Mouse (Mus musculus) cerebellum, adult 11-12 months (tissue): ENCODE measurements around the gene Tmigd3.
A peak's percentile ranks its signal among the peaks of the same experiment; 100 is the strongest.

Experiments
- DNase-seq: peaks from one replicate; pipeline ENCODE4 v3.0.0; 2022

Gene Tmigd3

DNA sequence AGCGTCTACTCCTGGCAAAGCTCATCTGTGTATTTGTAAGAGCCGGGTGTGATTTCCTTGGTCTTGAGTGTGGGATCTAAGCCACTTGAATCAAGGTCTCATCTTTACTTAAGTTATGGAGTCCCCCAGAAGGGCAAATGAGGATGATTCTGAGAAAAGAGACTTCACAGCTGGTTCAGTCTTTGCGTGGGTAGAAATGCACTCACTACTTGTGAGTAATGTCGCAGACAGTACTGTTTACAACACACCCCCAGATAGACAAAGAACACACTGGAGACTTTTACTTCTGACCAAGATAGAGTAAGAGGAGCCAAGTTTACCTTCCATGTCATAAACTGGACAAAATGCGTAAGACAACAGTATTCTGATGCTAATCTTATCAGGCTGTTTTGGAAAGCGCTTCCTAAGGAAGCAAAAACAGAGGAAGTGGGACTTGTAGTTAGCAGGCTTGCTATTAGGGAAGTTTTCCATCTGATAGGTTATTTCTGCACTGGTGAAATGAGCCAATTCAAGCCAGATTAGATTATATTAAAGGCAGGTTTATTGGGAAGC, 6.6 kb downstream of the Tmigd3 start:
- no peak for DNase-seq

DNA sequence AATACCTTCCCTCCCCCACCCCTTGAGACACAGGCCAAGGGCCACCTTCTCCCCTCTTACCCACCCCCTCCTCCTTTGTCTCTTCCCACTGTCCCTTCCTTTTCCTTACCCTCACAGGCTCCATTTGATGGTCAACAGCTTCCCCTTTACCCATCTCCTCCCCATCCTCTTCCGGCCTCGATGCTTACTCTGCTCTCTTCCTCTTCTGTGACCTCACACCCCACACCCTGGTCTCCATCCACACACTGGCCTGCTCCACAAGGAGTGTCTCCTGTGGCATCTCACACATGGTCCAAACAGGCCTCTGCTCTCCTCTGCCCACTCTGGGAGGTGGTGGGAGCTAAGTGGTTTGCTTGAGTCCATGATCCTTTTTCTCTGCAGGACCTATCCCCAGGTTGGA, 7.2 kb downstream of the Tmigd3 start:
- no peak for DNase-seq

DNA sequence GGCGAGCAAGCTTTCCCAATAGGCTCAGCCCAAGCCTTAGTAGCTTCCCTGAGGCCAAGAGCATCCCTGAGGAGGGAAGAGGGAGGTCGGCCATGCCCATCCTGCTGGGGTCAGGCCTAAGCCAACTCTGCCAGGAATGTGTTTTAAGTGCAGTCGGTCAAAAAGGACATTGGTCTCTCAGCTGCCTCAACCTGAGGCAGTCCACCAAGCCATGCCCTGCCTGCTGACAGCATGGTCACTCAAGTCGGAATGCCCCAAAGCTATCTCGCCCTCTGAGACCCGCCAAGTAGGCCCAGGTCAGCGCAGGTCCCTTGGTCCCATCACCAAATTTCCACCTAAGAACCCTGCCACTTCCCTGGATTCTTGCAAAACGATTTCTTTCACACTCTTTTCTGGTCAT, 8.0 kb downstream of the Tmigd3 start:
- DNase-seq = no peak

DNA sequence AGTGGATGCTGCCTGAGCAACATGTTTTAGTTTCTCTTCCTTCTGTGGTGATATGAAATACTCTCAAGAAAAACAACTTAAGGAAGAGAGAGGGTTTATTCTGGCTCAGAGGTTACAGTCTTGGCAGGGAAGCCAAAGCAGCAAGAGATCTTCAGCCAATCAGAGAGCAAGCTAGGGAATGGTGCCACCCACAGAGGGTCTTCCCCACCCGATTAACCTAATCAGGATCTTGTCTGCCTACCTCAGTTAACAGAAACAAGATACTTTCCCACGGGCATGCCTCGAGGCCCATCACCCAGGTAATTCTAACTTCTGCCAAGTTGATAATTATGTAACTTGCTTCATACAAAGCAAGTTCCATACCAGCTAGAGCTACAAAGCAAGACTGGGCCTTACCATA, 9.7 kb downstream of the Tmigd3 start:
- DNase-seq = no peak

DNA sequence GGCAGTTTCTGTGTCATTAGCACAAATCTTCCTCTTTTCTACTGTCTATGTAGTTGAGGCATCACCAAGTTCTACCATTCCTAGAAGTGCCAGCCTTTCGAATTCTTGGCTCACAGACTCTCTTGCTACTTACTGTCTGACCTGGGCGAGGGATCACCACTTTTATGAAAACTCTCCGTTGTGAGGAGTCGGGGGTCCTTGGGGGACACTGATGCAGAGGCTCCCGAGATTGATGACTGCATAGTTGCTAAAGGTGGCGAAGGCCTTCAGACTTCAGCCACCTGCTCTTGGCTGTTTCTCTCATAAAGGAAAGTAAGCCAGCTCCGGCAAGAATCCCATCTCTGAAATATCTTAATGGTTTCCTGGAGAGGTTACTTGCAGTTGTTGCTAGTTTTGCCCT, 11.4 kb downstream of the Tmigd3 start:
- DNase-seq = no peak

DNA sequence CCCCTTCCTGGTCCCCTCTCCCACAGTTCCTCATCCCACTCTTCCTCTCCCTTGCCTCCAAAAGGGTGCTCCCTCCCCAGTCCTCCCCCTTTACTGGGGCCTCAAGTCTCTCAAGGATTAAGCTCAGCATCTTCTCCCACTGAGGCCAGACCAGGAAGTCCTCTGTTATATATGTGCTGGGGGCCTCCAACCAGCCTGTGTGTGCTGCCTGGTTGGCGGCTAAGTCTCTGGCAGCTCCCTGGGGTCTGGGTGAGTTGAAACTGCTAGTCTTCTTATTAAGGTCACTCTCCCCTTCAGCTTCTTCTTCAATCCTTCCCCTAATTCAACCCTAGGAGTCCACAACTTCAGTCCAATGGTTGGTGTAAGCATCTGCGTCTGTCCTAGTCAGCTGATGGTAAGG, 12.4 kb downstream of the Tmigd3 start:
- DNase-seq = no peak

DNA sequence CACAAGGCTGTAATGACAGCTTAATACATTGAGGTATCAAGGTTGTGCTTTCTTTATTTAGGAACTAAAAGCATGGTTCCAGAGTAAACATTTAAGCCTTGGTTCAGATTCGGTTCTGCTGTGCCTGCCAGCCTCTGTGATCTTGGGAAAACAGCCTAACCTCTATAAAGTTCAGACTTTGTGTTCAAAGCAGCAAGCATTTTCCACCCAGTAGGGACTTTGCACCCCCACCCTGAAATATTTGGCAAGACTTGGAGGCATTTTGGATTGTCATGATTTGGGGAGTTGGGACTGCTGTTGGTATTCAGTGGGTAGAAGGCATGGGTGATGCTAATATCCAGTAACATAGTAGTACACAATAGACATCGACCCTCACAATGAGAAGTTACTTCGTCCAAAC, 18.3 kb downstream of the Tmigd3 start:
- DNase-seq = no peak

DNA sequence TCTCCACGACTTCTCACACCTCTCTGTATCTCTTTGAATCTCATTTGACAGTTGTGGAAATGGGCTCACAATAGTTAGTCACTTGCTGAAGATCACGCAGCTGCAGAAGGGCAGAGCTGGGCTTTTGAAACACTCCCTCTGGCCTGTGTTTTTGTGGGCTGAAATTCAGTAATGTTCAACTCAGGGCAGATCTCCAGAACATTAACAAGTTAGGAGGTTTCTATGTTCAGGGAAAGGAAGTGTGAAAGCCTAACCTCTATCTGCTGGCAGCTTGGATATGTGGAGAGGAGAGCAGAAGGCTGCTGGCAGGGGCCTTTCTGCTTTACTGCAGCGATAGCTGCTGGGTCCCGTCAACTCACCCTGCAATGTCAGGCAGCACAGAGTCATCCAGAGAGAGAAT, 19.5 kb downstream of the Tmigd3 start:
- no peak for DNase-seq

DNA sequence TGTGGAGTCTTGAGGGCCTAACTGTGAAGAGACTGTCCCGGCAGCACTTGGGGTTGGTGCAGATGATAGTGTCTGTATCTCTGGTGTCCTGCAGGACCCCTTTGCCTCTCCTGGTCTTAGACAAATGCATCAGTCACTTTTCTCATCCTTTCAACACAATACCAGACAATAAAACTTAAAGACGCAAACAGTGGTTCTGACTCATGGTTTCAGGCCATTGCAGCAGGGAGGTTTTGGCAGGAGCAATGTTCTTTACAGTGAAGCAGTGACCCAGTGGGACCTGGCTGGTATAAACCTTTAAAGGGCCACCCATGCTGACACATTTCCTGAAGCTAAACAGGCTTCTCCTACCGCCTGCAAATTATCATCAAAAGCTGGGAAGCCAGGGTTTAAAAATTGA, 20.4 kb downstream of the Tmigd3 start:
- no peak for DNase-seq

DNA sequence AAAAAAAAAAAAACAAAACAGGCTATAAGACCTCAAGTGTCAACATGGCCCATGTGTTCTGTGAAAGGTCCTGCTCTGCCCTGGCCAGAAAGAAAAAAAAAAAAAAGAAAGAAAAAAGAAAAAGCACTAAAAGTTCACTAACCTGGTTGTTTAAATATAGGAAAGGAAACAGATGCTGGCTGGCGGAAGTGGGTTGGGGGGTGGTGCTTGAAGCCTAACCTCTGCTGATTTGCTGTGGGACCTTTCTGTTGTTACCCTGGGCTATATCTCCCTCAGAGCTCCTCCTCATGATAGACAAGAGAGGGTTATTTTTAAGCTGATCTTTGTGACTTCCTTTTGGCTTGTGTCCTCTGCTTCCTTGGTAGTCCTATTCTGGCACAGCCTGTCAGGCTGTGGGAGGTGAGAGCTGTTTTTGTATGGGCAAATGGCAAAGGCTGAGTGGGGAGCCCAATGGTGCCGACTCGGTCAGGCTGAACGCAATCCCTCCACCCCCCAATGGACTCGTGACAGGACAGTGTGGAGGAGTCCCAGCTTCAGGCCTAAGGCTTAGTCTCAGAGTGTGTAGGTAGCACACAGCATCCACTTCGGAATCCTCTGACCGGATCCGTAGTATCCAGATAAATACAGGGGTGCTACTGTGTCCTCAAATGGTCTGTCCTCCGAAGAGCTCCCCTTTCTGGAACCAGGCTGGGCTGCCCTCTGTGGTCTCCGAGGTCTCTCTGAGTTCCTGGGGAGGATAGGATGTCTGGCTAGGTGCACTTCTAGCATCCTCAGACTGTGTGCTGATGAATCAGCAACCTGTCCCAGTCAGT, 21.3 kb downstream of the Tmigd3 start:
- DNase-seq = no peak

DNA sequence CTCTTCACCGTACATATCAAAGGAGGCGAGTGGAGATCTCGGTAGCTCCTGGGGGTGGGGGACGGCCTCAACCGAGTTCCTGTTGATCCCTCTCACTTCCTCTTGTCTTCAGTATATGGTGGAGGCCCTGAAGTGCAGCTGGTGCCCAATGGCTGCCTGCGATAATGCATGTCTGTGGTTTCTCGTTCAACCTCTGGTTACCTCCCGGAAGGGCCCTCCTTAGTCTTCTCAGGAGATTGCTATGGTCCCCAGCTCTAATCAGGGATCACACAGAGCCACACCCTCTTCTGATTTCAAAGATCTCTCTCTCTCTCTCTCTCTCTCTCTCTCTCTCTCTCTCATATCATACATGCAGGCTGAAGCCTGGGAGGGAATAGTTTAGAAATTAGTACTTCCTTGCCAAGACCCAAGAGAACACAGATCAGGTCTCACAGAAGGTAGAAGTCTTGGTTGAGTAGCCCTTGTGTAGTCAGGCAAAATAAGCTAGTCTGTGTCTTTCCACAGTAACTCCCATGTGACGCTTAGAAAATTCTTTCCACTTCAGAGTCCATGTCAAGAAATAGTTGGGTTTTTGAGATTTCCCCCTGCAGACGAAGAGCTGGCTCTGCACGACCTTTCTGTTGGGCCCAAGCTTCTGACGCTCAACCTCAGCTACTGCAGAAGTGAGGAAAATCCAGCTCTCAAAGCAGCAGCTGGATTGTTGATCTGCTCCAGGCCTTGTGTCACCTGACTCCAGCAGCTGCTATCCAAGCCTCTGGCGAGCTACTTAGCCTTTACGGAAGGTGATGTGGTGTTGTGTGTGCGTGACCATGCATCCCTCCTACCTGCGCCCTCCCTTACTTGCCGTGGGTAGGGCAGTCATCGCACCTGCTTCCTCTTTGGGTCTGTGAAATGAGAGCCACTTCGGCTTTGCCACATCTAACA, 22.1 kb downstream of the Tmigd3 start:
- DNase-seq = no peak

DNA sequence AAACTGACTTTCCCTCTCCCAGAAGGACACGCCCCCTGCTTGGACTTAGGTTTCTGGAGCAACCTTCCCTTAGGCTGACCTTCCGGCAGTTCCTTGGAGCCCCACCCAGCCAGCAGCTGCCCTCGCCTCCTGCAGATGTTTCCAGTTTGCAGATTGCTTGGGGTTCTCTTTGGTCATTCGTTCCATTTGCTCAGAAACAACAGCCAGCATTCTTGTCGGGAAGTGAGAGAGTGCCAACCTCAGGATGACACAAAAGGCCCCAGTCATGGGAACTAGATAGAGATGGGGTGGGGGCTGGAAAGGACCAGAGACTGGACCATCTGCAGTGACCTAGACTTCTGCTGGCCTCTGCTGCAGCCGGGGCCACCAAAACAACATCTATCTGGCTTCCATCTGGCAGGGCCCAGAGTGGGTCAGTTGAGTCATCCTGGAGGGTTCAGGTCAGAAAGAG, 23.3 kb downstream of the Tmigd3 start:
- no peak for DNase-seq

DNA sequence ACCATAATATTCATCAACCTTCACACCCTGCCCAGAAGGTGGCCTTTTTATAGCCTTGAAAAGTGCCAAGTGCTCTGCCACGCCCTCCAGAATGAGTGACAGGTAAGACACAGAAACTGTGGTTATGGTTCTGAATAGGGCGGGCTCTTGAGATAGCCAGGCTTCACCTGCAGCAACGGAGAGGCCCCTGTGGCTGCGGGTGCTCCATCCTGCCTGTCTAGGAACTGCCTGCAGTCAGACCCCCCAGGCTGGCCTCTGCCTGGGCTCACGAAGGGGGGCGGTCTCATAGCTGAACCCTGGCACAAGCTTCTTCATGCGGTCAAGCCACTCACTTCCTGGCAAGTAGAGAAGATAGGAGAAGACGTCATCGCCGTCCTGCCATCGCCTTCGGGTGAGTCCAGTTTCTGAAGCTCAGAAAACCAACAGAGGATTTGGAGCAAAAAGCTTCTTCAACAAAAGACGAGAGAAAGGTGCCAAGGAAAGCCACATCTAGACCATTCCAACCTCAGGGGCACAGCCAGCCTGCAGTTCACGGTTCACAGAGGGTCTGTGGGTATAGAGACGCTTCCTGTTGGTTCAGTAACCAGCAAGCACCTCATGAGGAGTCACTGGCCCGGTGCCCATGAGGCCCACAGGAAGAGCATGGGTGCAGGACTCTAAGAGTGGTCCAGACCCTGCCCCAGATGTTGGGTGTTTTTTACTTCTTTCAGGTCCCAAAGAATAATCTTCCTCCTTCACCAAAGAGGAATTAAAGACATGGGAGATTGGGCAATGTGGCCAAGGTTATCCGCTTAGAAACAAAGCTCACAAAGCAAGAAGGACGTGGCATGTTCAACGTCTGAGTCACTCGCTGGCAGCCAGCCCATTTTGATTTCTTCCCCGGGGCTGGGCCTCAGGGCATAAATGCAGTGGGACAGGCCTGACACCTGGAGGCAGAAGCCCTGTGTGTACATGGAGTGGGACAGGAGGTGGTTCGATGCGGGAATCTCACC, 24.2 kb downstream of the Tmigd3 start:
- DNase-seq = peak; percentile 21

DNA sequence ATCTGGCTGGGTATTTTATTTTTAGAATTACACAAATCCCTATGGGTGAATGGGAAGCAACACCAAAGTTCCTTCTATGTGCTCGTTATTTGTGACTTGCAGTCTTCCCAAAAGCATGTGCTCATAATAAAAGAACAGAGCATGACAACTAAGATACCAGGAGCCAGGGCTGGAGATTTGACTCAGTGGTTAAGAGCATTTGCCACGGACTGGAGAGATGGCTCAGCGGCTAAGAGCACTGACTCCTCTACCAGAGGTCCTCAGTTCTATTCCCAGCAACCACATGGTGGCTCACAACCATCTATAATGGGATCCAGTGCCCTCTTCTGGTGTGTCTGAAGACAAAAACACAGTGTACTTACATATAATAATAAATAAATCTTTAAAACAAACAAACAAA, 26.1 kb downstream of the Tmigd3 start:
- no peak for DNase-seq

DNA sequence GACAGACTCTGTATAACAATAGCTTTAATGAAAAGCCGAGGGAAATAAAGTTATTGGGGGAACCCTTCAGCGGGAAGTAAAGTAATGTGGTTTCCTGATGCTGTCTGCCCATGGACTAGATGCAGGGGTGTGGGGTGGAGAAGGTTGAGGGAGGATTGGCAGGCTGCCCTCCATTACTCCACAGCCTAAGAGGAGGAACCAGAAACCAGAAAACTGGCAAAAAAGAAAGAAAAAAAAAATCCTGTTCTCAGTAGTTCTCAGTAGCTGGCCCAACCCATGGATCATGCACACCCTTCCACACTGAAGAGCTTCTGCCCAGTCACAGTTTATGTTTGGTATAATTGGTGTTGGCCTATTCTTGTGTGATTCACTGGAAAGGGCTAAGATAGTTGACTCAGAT, 27.6 kb downstream of the Tmigd3 start:
- no peak for DNase-seq

DNA sequence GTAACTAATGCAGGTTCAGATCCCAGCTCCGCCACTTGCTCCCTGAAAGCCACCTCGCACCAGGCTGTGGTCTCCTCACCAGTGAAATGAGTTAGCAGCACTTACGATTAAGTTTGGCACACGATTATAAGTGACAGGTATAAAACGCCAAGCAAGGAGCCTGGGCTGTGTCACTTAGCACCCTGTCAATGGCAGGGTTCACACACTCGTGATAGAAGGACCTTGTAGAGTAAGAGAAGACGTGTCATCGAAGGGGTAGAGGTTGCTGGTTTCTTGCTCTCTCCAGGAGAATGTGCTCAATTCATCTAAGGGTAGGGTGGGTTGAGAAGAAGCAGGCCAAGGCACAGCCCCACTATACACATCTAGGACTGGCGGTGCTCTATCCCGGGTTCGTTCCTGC, 28.2 kb downstream of the Tmigd3 start:
- no peak for DNase-seq

DNA sequence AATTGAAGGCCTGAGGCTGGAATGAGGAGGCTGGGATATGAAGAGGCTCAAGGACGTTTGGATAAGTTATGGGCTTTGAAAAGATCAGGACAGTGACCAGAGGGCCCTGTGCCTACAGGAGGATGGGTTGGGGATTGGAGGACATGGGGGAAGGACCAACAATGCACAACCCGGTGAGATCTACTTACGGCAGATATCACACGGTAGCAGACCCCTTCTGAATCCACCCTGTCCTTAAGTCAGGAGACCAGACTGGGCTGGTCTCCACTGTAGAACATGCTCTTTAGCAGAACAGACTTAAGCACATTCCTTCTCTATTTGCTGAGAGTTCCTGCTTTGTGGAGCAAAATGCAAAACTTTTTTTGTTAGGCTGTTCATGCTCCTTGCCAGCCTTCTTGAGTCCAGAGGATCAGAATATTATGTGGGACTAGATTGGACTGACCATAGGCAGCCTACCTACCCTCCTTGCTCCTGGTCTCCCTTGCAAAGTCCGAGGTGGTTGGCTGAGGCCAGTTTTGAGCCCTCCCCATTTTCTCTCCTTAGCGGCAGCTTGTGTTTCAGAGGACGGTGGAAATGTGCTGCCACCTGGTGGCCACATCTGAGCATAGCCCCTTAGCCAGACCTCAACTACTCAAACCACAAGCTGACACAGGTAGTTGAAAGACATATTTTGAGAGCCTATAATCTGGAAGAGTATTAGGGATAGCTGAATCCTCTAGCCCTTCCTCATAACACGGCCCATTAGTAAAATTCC, 28.9 kb downstream of the Tmigd3 start:
- peak; percentile 59 for DNase-seq

DNA sequence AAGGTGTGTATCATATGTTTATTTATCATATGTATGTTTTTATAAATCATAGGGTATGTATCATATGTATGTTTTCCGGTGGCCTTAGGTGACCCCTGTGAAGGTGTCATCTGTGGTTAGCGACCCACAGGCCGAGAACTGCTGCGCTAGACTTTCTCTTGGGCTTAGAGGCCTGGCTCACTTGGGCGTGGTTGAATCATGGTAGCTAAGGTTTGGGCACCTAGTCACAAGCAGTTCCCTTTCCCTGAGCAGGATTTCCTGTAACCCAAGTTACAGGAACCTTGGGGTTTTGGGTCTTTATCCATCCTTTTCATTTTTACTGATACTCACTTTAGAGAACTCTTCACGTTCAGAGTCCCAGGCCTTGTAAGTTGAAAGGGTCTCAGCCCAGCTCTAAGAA, 29.6 kb downstream of the Tmigd3 start:
- no peak for DNase-seq

DNA sequence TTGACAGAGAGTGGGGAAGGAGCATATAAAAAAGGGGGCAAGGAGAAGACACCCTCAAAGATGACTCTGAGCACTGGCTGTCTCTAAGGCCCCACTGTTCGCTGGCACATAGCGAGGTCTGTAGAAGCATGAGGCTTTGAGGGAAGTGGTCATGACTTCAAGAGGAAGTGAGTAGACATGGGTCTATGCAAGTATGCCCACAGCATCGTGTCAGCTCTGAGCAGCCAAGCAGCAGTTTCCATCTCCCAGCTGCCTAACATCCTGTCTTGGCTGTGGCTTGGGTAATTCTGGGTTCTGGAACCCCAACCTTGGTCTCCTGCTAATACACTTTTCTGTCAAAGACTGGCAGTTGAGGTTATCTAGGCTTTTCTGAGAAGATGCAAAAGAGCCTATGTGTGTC, 30.0 kb downstream of the Tmigd3 start:
- no peak for DNase-seq

DNA sequence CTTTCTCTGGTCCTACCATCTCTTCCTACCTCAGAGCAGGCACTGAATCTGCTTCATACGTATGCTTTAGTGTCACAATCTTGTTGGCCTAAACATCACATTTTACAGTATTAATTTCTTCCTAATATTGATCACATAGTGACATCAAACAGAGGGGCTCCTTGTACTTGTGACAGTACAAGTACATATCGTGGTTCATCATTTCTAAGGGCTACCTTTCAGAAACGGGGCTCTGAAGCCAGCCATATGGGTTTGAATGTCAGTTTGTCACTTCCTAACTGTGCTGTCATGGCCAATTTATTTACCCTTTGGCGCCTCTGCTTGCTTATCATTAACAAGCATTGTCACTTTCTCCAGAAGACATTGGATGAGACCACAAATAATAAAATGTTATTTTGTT, 30.8 kb downstream of the Tmigd3 start:
- DNase-seq = no peak

DNA sequence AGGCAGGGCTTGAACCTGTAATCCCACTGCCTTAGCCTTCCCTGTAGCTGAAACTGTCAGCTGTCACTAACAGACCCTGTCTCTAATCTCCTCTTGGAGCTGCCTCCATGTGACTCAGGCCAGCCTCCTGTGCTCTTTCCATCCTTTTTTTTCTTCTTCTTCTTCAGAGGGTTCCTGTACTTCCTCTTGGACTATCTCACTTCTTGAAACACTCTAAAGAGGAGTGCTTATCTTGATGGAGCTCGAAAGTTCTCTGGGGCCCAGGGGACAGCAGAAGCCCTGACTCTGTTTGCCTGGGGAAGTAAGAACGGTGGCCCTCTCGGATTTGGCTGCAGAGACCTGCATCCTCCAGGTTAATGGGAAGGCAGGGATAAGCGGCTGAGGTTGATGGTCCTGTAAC, 33.5 kb downstream of the Tmigd3 start:
- DNase-seq = no peak

DNA sequence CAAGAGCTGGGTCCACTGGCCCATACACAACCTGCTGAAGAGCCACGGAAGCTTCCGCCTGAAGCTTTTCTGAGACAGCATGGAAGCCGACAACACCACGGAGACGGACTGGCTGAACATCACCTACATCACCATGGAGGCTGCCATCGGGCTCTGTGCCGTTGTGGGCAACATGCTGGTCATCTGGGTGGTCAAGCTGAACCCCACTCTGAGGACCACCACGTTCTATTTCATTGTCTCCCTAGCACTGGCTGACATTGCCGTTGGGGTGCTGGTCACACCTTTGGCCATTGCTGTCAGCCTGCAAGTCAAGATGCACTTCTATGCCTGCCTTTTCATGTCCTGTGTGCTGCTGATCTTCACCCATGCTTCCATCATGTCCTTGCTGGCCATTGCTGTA, 34.0 kb downstream of the Tmigd3 start:
- DNase-seq = no peak
